Comparison of ENCODE assay signal across 11 mouse cellular contexts in the genomic region with DNA sequence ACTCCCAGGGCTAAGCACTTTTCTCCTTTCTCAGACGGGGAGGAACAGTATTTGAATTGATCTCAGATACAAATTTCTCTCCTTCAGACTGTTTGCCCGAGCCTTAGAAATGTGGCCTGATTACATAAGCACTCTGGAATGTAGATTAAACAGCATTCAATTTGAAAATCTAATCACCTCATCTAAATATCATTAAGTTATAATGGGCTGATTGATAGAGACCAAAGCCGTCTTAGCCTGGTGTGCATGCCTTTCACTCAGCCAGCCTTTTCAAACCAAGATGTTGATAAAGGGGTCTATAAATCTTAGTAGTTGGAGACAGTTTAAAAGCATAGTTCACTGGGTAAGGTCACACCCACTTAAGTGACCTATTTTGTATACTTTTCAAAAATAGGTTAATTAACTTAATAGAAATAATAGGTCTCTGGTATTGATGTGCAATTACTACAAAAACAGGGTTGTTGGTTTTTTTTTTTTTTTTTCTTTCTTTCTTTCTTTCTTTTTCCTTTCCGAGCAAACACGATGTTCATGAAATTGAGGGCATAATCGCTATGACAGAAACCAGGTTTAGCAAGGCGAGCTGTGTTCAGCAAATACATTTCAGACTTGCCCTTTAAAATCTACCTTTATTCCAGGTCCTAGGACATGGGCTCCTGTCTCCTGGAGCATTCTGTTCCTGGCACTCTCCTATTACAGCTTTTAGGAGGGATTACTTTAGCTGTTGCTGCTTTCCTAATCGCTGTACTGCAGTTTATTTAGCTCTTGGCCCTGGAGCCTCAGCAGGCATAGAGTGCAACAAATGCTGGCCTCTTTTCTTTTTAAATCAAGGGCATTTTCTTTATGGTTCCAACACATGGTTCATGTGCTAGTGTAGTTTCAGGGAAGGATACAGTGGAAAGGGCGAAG.
DNase-seq lines count a peak whose midpoint lies in the region; ATAC-seq lines count a peak whose summit lies in the region.
"Had no signal": no experiment of that assay in that cellular context is flagged by ENCODE, and none has a peak within 500 bp of the region (broad histone marks: within the 10 kb centered on the region; RNA-seq: fewer than 3 reads in every experiment).

No protein-coding gene starts in this region.

- 64% methylated on average over 9 of the region's 9 CpGs for WGBS in hindbrain, embryonic 10.5 days
- WGBS in hindbrain, embryonic 14.5 days = 38% methylated on average over 9 of the region's 9 CpGs
- WGBS in neural tube, embryonic 11.5 days = 40% methylated on average over 9 of the region's 9 CpGs
- WGBS in neural tube, embryonic 15.5 days = 26% methylated on average over 9 of the region's 9 CpGs
- WGBS in heart, embryonic 13.5 days = 50% methylated on average over 9 of the region's 9 CpGs
- WGBS in stomach, embryonic 16.5 days = 24% methylated on average over 9 of the region's 9 CpGs

- DNase-seq in hindbrain, embryonic 10.5 days (ENCODE audit: low spot score) = no peak
- DNase-seq in hindbrain, embryonic 14.5 days (ENCODE audit: low spot score) = no peak
- DNase-seq in neural tube, embryonic 11.5 days (ENCODE audit: low spot score) = no peak
- DNase-seq in thymus, adult 18-20 months = no peak
- no peak for DNase-seq in testis, postnatal 14 days (ENCODE audit: low spot score)
- DNase-seq: cerebellum, adult 8-10 months; right cerebral cortex, adult 18-20 months had no signal

- ATAC-seq in hindbrain, embryonic 14.5 days (ENCODE audit: low FRiP score) = no peak
- peak; percentile 71; the same call in 1 of the 2 replicates for ATAC-seq in neural tube, embryonic 11.5 days (ENCODE audit: insufficient read depth, low FRiP score, low TSS enrichment)
- ATAC-seq in neural tube, embryonic 15.5 days (ENCODE audit: low FRiP score) = no peak
- no peak for ATAC-seq in heart, embryonic 13.5 days (ENCODE audit: extremely low read depth, insufficient number of reproducible peaks, low FRiP score, low TSS enrichment)
- ATAC-seq in stomach, embryonic 16.5 days (ENCODE audit: insufficient read depth, low FRiP score) = peak; percentile 61; the same call in 1 of the 2 replicates

- no peak overlapping the region for H3K4me2 ChIP-seq in hindbrain, embryonic 14.5 days (replicated peaks)
- no peak overlapping the region for H3K4me2 ChIP-seq in neural tube, embryonic 11.5 days (ENCODE audit: low read depth)
- H3K4me2 ChIP-seq in neural tube, embryonic 15.5 days = no peak overlapping the region
- no peak overlapping the region for H3K4me2 ChIP-seq in heart, embryonic 13.5 days
- H3K4me2 ChIP-seq in stomach, embryonic 16.5 days (ENCODE audit: low read depth, low read length) = no peak overlapping the region

- H3K9me3 ChIP-seq in hindbrain, embryonic 10.5 days = no peaks in the 10 kb centered on the region
- H3K9me3 ChIP-seq in hindbrain, embryonic 14.5 days (ENCODE audit: control insufficient read depth, low read length) = no peaks in the 10 kb centered on the region
- no peaks in the 10 kb centered on the region for H3K9me3 ChIP-seq in neural tube, embryonic 11.5 days (ENCODE audit: control insufficient read depth, low read length)
- H3K9me3 ChIP-seq in neural tube, embryonic 15.5 days (replicated peaks) = no peaks in the 10 kb centered on the region
- no peaks in the 10 kb centered on the region for H3K9me3 ChIP-seq in heart, embryonic 13.5 days
- no peaks in the 10 kb centered on the region for H3K9me3 ChIP-seq in stomach, embryonic 16.5 days (replicated peaks; ENCODE audit: control insufficient read depth, low read length)

- H3K4me3 ChIP-seq in hindbrain, embryonic 10.5 days = no peak overlapping the region
- H3K4me3 ChIP-seq in hindbrain, embryonic 14.5 days (replicated peaks; ENCODE audit: low read length) = no peak overlapping the region
- H3K4me3 ChIP-seq in neural tube, embryonic 11.5 days (ENCODE audit: low read depth, low read length) = no peak overlapping the region
- no peak overlapping the region for H3K4me3 ChIP-seq in neural tube, embryonic 15.5 days (replicated peaks)
- no peak overlapping the region for H3K4me3 ChIP-seq in heart, embryonic 13.5 days
- no peak overlapping the region for H3K4me3 ChIP-seq in stomach, embryonic 16.5 days (replicated peaks; ENCODE audit: low read length)

- no peak overlapping the region for H3K9ac ChIP-seq in hindbrain, embryonic 14.5 days
- no peak overlapping the region for H3K9ac ChIP-seq in neural tube, embryonic 11.5 days (ENCODE audit: low read length)
- H3K9ac ChIP-seq in neural tube, embryonic 15.5 days (replicated peaks) = no peak overlapping the region
- H3K9ac ChIP-seq in heart, embryonic 13.5 days = 0 out of 2 replicates have a peak overlapping the region, but pooled peaks have one; percentile 33
- peak overlapping the region; percentile 13; the same call in 1 of the 2 replicates for H3K9ac ChIP-seq in stomach, embryonic 16.5 days (ENCODE audit: low read length)

- peaks cover 26% of the 10 kb centered on the region for H3K4me1 ChIP-seq in hindbrain, embryonic 10.5 days (replicated peaks)
- H3K4me1 ChIP-seq in hindbrain, embryonic 14.5 days (replicated peaks; ENCODE audit: control insufficient read depth, insufficient read depth, low read length) = no peaks in the 10 kb centered on the region
- 0 out of 2 replicates have a peak, but pooled peaks cover 4% of the 10 kb centered on the region for H3K4me1 ChIP-seq in neural tube, embryonic 11.5 days (ENCODE audit: control insufficient read depth, insufficient read depth, low read length)
- 0 out of 2 replicates have a peak, but pooled peaks cover 5% of the 10 kb centered on the region for H3K4me1 ChIP-seq in neural tube, embryonic 15.5 days
- H3K4me1 ChIP-seq in heart, embryonic 13.5 days = peaks cover 53% of the 10 kb centered on the region
- peaks cover 34% of the 10 kb centered on the region for H3K4me1 ChIP-seq in stomach, embryonic 16.5 days (ENCODE audit: control insufficient read depth, insufficient read depth, low read length)

- peaks cover 10% of the 10 kb centered on the region for H3K27me3 ChIP-seq in hindbrain, embryonic 10.5 days (ENCODE audit: insufficient read depth, poor library complexity, severe bottlenecking)
- H3K27me3 ChIP-seq in hindbrain, embryonic 14.5 days (ENCODE audit: control insufficient read depth, insufficient read depth, low read length) = no peaks in the 10 kb centered on the region
- H3K27me3 ChIP-seq in neural tube, embryonic 11.5 days (ENCODE audit: control insufficient read depth, insufficient read depth, low read length) = no peaks in the 10 kb centered on the region
- H3K27me3 ChIP-seq in neural tube, embryonic 15.5 days (replicated peaks) = no peaks in the 10 kb centered on the region
- H3K27me3 ChIP-seq in heart, embryonic 13.5 days (replicated peaks) = no peaks in the 10 kb centered on the region
- H3K27me3 ChIP-seq in stomach, embryonic 16.5 days (ENCODE audit: control insufficient read depth, insufficient read depth, low read length) = no peaks in the 10 kb centered on the region
- H3K27me3 ChIP-seq: CH12.LX had no signal

- H3K27ac ChIP-seq in hindbrain, embryonic 10.5 days = peak overlapping the region; percentile 53
- no peak overlapping the region for H3K27ac ChIP-seq in hindbrain, embryonic 14.5 days
- no peak overlapping the region for H3K27ac ChIP-seq in neural tube, embryonic 11.5 days (ENCODE audit: low read depth, low read length)
- no peak overlapping the region for H3K27ac ChIP-seq in neural tube, embryonic 15.5 days (replicated peaks)
- peak overlapping the region; percentile 72 for H3K27ac ChIP-seq in heart, embryonic 13.5 days (replicated peaks)
- H3K27ac ChIP-seq in stomach, embryonic 16.5 days (ENCODE audit: low read length) = peak overlapping the region; percentile 86

- H3K36me3 ChIP-seq in hindbrain, embryonic 10.5 days = no peaks in the 10 kb centered on the region
- H3K36me3 ChIP-seq in hindbrain, embryonic 14.5 days (replicated peaks; ENCODE audit: control insufficient read depth, insufficient read depth) = no peaks in the 10 kb centered on the region
- no peaks in the 10 kb centered on the region for H3K36me3 ChIP-seq in neural tube, embryonic 11.5 days (ENCODE audit: control insufficient read depth, insufficient read depth, low read length)
- H3K36me3 ChIP-seq in neural tube, embryonic 15.5 days = no peaks in the 10 kb centered on the region
- no peaks in the 10 kb centered on the region for H3K36me3 ChIP-seq in heart, embryonic 13.5 days
- no peaks in the 10 kb centered on the region for H3K36me3 ChIP-seq in stomach, embryonic 16.5 days (ENCODE audit: control insufficient read depth, insufficient read depth, low read length)

Comparison
In these comparisons a context has a peak if more than half of its experiments do, and no peak if none do; other contexts are left out.
1. H3K27ac ChIP-seq: peak in hindbrain, embryonic 10.5 days (single experiment), heart, embryonic 13.5 days (single experiment) and stomach, embryonic 16.5 days (single experiment); none in hindbrain, embryonic 14.5 days (single experiment), neural tube, embryonic 11.5 days (single experiment) and neural tube, embryonic 15.5 days (single experiment).
2. ATAC-seq: peak in neural tube, embryonic 11.5 days (single experiment) and stomach, embryonic 16.5 days (single experiment); none in hindbrain, embryonic 14.5 days (single experiment), neural tube, embryonic 15.5 days (single experiment) and heart, embryonic 13.5 days (single experiment).
3. H3K9ac ChIP-seq: peak in heart, embryonic 13.5 days (single experiment) and stomach, embryonic 16.5 days (single experiment); none in hindbrain, embryonic 14.5 days (single experiment), neural tube, embryonic 11.5 days (single experiment) and neural tube, embryonic 15.5 days (single experiment).